Mouse (Mus musculus) ES-Bruce4 (cell line): Measurements from ENCODE around the gene Mettl4. TPM values are rescaled to one million over a fixed set of nuclear protein-coding genes. Genes with fewer than 3 reads are reported as not detected.

Source experiments
- H3K27ac ChIP-seq: 2 replicates; pipeline ENCODE4 v1.5.1; 2012; ENCODE audit warnings: low read length, inconsistent platforms; ENCODE audit not compliant: insufficient read depth
- H3K27me3 ChIP-seq: 2 replicates; pipeline ENCODE4 v1.6.1; 2012; ENCODE audit warnings: mild to moderate bottlenecking, low read length, inconsistent platforms; ENCODE audit not compliant: control insufficient read depth, poor library complexity, insufficient read depth, severe bottlenecking
- H3K36me3 ChIP-seq: 2 replicates; pipeline ENCODE4 v1.6.1; 2012; ENCODE audit warnings: inconsistent platforms, mild to moderate bottlenecking, low read length, moderate library complexity; ENCODE audit not compliant: control insufficient read depth, poor library complexity, insufficient read depth, severe bottlenecking
- H3K4me1 ChIP-seq: one replicate; pipeline ENCODE4 v1.8.1; 2011; ENCODE audit warnings: low read length; ENCODE audit not compliant: control insufficient read depth, insufficient read depth
- H3K4me3 ChIP-seq: 2 replicates; pipeline ENCODE4 v1.5.1; 2011; ENCODE audit warnings: low read depth, mild to moderate bottlenecking, low read length
- H3K9ac ChIP-seq: 2 replicates; pipeline ENCODE4 v1.6.1; 2012; ENCODE audit warnings: low read depth, mild to moderate bottlenecking, inconsistent platforms; ENCODE audit not compliant: poor library complexity, severe bottlenecking
- H3K9me3 ChIP-seq: replicated peaks from 2 replicates; pipeline ENCODE4 v1.6.1; 2012; ENCODE audit warnings: mild to moderate bottlenecking, low read length, inconsistent platforms; ENCODE audit not compliant: control insufficient read depth, poor library complexity, insufficient read depth, severe bottlenecking
- EP300 ChIP-seq: IDR thresholded peaks from 2 replicates; pipeline ENCODE4 v1.6.1; 2011; ENCODE audit warnings: low read depth, low read length; ENCODE audit not compliant: insufficient read depth
- polyA plus RNA-seq: library from polyadenylated mRNA; stranded (reverse); fragments of >200 nt; gene quantifications from 2 replicates; pipeline ENCODE4 v1.2.4, GENCODE M21; 2011; ENCODE audit warnings: low read depth; ENCODE audit not compliant: missing spikeins, insufficient read depth, insufficient read length

The Mettl4 gene
- polyA plus RNA-seq, 1 experiment, result 55.7 TPM

DNA sequence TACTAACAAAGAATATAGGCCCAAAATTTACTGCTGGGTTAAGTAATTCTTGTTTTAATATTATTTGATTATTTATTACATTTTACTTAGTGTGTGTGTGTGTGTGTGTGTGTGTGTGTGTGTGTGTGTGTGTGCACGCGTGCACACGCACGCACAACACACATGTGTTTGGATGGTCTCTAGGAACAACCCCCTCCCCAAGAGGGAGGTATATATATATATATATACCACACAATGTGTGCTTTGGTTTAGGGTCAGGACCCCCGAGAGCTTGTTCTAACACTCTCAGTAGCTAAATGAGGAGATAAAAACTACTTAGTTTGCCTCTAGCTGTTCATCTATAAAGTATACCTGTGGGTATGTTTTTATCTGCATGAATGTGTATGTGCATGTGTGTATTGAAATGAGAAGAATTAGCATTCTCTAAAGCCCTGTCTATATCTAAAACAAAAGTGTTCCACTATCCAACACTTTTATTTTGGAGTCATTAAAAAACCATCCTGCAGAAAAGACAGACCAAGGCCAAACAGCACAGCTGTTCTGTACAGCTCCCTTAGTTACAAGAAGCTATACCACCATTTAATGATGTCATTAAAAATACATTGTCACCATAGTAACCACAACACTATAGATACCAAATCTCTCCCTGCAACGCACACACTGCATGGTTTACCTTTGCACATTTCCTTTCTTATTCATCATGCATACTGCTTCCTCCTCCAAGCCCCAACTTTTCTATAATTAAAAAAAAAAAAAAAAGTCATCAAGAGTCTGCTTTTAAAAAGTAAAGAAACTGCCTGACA is 76.1 kb downstream of the Mettl4 start:
- no peaks in the 10 kb centered on the region for H3K36me3 ChIP-seq
- no peaks in the 10 kb centered on the region for H3K27me3 ChIP-seq
- 0 out of 2 replicates have a peak, but pooled peaks cover 3% of the 10 kb centered on the region for H3K9me3 ChIP-seq
- H3K4me1 ChIP-seq, result no peaks in the 10 kb centered on the region
- H3K9ac ChIP-seq, result no peak overlapping the region
- no peak overlapping the region for H3K27ac ChIP-seq
- TF ChIP-seq EP300, result no peak
- H3K4me3 ChIP-seq, result no peak overlapping the region
